Mouse (Mus musculus) forebrain, embryonic 12.5 days (tissue): ENCODE data around the gene Cped1. TPM values are rescaled to one million over a fixed set of nuclear protein-coding genes. Genes with fewer than 3 reads are reported as not detected.

Source experiments
- ATAC-seq: fragments of 200-750 bp; cut with Nextera tagmentation; 2 replicates; pipeline ENCODE4 v1.8.0; 2017; ENCODE audit warnings: moderate TSS enrichment; ENCODE audit not compliant: low FRiP score
- H3K27ac ChIP-seq: fragments of 300-500 bp; sonication (generic); 2 replicates; pipeline ENCODE4 v1.5.1; 2016; ENCODE audit warnings: mild to moderate bottlenecking
- H3K27me3 ChIP-seq: fragments of 300-500 bp; sonication (generic); 2 replicates; pipeline ENCODE4 v1.6.1; 2016; ENCODE audit warnings: mild to moderate bottlenecking
- H3K36me3 ChIP-seq: fragments of 300-500 bp; sonication (generic); replicated peaks from 2 replicates; pipeline ENCODE4 v1.6.1; 2016; ENCODE audit warnings: mild to moderate bottlenecking
- H3K4me1 ChIP-seq: fragments of 300-500 bp; sonication (generic); 2 replicates; pipeline ENCODE4 v1.6.1; 2016
- H3K4me2 ChIP-seq: fragments of 300-500 bp; sonication (generic); 2 replicates; pipeline ENCODE4 v1.6.1; 2016; ENCODE audit warnings: mild to moderate bottlenecking, moderate library complexity
- H3K4me3 ChIP-seq: fragments of 300-500 bp; sonication (generic); replicated peaks from 2 replicates; pipeline ENCODE4 v1.5.1; 2016; ENCODE audit warnings: mild to moderate bottlenecking
- H3K9ac ChIP-seq: fragments of 300-500 bp; sonication (generic); 2 replicates; pipeline ENCODE4 v1.6.1; 2016; ENCODE audit warnings: mild to moderate bottlenecking
- H3K9me3 ChIP-seq: fragments of 300-500 bp; sonication (generic); 2 replicates; pipeline ENCODE4 v1.6.1; 2016
- WGBS: fragments of 180-500 bp; shearing (Covaris S2); methylation state at CpG from one replicate; pipeline ENCODE4 v1.1.7; 2016; 5-methylcytosine and 5-hydroxymethylcytosine counted together
- polyA plus RNA-seq: library from polyadenylated mRNA; unstranded; fragments of >200 nt; fragmentation: Nextera tagmentation; extraction: Ambion mirVana; gene quantifications from 2 replicates; pipeline ENCODE4 v1.2.1, GENCODE M21; 2016

Cped1 gene
- polyA plus RNA-seq, 1 experiment from 2014 or later = 12.0 TPM

GRCm38 (mm10) chr6:22205751-22206121, 220.0 kb downstream of the Cped1 start:
- Histone ChIP-seq H3K4me2 (no peak overlapping the region), H3K4me3 (no peak overlapping the region), H3K9ac (no peak overlapping the region), H3K9me3 (no peaks in the 10 kb centered on the region), H3K4me1 (peaks cover 11% of the 10 kb centered on the region; the same call in 1 of the 2 replicates), H3K36me3 (no peaks in the 10 kb centered on the region), H3K27me3 (no peaks in the 10 kb centered on the region), H3K27ac (no peak overlapping the region)
- WGBS = 66% methylated on average over 7 of the region's 7 CpGs
- no peak; the same call in 1 of the 2 replicates for ATAC-seq

DNA sequence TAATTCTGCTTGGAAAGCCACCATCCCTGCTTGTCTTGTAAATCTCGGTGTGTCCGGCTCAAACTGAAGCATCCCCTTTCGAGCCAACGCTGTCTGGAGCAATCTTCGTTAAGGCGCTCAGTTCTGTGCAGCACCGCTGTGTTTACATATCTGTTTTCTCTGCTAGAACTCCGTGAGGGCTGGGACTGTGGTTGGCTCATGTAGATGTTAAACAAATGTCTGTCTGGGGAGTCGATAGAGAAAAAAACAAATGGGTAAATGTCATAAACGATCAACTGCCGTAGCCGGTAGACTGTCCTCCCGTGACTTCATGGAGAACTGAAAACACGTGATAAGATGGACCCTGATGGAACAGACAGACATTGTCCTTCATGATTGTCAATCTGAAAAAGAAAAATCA, 220.5 kb downstream of the Cped1 start:
- Histone ChIP-seq H3K4me2 (no peak overlapping the region), H3K4me1 (peaks cover 11% of the 10 kb centered on the region; the same call in 1 of the 2 replicates), H3K27me3 (no peaks in the 10 kb centered on the region), H3K4me3 (no peak overlapping the region), H3K36me3 (no peaks in the 10 kb centered on the region), H3K9me3 (no peaks in the 10 kb centered on the region), H3K27ac (no peak overlapping the region), H3K9ac (no peak overlapping the region)
- no peak for ATAC-seq
- WGBS = 84% methylated on average over 14 of the region's 14 CpGs

DNA sequence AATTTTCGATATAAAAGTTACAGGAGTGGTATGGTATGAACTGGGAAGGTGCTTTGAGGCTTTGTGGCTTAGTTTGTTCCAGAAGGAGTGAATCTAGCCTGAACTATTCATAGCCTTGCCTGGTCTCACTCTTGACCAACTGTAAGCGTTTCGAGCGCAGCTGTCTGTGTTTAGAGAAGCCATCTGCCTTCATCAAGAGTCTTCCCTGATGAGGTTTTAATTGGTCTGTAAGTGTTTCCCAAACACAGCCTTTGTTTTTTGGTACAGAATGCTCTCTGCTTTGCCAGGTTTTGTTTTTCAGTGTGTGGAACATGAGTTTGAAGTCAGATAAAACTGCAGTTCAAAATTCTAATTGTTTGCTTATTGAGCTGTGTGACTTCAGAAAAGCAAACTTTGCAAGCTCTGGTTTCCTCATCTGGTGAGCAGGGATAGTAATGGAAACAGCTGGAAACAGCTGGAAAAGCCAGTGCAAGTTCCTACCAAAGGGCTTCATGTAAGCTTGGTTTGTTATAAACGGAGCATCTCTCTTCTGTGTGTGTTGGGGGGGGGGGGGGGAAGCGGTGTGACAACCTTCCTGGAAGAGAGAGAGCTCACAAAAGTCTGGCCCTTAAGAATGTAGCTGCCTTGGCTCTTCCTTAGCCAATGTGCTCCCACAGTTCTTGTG, 221.0 kb downstream of the Cped1 start:
- peaks cover 11% of the 10 kb centered on the region; the same call in 1 of the 2 replicates for H3K4me1 ChIP-seq
- no peak overlapping the region for H3K4me3 ChIP-seq
- no peaks in the 10 kb centered on the region for H3K9me3 ChIP-seq
- no peaks in the 10 kb centered on the region for H3K36me3 ChIP-seq
- 73% methylated on average over 5 of the region's 6 CpGs for WGBS
- no peaks in the 10 kb centered on the region for H3K27me3 ChIP-seq
- H3K4me2 ChIP-seq = no peak overlapping the region
- no peak overlapping the region for H3K9ac ChIP-seq
- H3K27ac ChIP-seq = no peak overlapping the region
- ATAC-seq = no peak

DNA sequence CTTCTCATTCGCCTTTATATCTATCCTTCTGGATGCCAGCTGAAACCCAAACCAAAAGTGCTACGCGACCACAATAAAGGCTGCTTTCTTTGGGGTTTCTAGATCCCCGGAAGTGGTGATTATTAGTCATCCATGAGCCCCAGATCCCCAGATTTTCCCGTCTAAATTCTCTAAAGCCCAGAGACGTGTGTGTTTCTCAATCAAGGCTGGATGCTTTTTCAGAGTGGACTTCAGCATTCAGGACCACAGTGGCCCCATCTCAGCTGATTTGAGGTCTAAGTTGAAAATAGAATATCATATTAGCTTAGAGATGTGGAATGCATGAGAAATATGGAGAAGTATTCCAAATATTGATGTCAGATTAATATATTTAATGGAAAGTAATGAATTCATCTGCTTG, 226.4 kb downstream of the Cped1 start:
- no peak for ATAC-seq
- Histone ChIP-seq H3K9me3 (no peaks in the 10 kb centered on the region), H3K36me3 (no peaks in the 10 kb centered on the region), H3K4me1 (no peaks in the 10 kb centered on the region), H3K4me3 (no peak overlapping the region), H3K4me2 (no peak overlapping the region), H3K9ac (no peak overlapping the region), H3K27ac (no peak overlapping the region), H3K27me3 (no peaks in the 10 kb centered on the region)
- WGBS = 87% methylated on average over 6 of the region's 6 CpGs

- H3K9ac ChIP-seq = no peak overlapping the region
- H3K27ac ChIP-seq = no peak overlapping the region
- no peaks in the 10 kb centered on the region for H3K4me1 ChIP-seq
- no peaks in the 10 kb centered on the region for H3K9me3 ChIP-seq
- H3K27me3 ChIP-seq = no peaks in the 10 kb centered on the region
- whole genome bisulfite sequencing = 87% methylated on average over 5 of the region's 5 CpGs
- no peak overlapping the region for H3K4me2 ChIP-seq
- ATAC-seq = no peak
- H3K36me3 ChIP-seq = no peaks in the 10 kb centered on the region
- no peak overlapping the region for H3K4me3 ChIP-seq
Measured at GRCm38 (mm10) chr6:22213187-22213586, 227.5 kb downstream of the Cped1 start.

GRCm38 (mm10) chr6:22213813-22214212, 228.1 kb downstream of the Cped1 start:
- no peak for ATAC-seq
- no peaks in the 10 kb centered on the region for H3K4me1 ChIP-seq
- no peak overlapping the region for H3K4me2 ChIP-seq
- no peak overlapping the region for H3K9ac ChIP-seq
- WGBS = 79% methylated on average over 3 of the region's 3 CpGs
- H3K9me3 ChIP-seq = no peaks in the 10 kb centered on the region
- no peak overlapping the region for H3K27ac ChIP-seq
- H3K4me3 ChIP-seq = no peak overlapping the region
- H3K27me3 ChIP-seq = no peaks in the 10 kb centered on the region
- no peaks in the 10 kb centered on the region for H3K36me3 ChIP-seq

DNA sequence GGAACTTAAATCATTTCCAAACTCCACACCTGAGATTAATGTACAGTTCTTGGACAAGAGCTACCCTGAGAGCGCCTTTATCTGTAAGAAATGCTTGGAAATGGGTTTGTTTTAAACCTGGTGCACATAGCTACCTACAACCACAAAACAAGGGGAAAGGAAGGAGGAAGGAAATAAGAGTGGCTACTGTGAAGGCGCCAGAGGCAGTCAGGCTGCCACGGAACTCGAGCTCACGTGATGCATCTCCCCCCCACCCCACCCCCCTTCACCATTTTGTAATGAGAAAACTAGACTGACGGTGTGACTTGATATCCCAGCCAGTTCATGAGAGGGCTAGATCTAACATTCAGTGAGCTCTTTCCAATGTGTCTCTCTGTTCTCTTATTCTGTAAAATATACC, 228.9 kb downstream of the Cped1 start:
- H3K36me3 ChIP-seq = no peaks in the 10 kb centered on the region
- H3K4me3 ChIP-seq = no peak overlapping the region
- H3K9me3 ChIP-seq = no peaks in the 10 kb centered on the region
- H3K4me1 ChIP-seq = no peaks in the 10 kb centered on the region
- H3K27ac ChIP-seq = no peak overlapping the region
- no peak for ATAC-seq
- no peaks in the 10 kb centered on the region for H3K27me3 ChIP-seq
- WGBS = 92% methylated on average over 6 of the region's 6 CpGs
- H3K9ac ChIP-seq = no peak overlapping the region
- H3K4me2 ChIP-seq = no peak overlapping the region

- ATAC-seq = no peak
- Histone ChIP-seq H3K36me3 (no peaks in the 10 kb centered on the region), H3K27me3 (no peaks in the 10 kb centered on the region), H3K9me3 (no peaks in the 10 kb centered on the region), H3K4me2 (no peak overlapping the region), H3K4me1 (no peaks in the 10 kb centered on the region), H3K4me3 (no peak overlapping the region), H3K27ac (no peak overlapping the region), H3K9ac (no peak overlapping the region)
- 87% methylated on average over 14 of the region's 14 CpGs for whole genome bisulfite sequencing
Measured at GRCm38 (mm10) chr6:22216276-22216973, 230.7 kb downstream of the Cped1 start.

DNA sequence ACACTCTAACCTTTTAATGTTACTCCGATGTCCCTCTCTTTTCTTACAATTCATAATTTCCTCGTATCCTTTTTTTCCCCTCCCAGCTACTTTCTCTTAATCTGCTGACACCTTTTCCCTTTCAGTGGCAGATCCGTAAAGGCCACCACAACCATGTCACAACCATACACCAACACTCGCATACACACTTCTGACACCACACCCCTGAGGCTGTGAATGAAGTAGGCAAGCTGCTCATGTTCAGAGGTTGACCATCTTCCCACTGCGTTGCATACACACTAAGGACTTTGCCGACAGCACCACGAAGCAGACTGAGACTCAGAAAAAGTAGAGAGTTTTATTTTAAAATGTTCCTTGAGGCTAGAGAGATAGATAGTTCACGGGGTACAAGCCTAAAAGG, 235.4 kb downstream of the Cped1 start:
- no peak for ATAC-seq
- H3K27me3 ChIP-seq = no peaks in the 10 kb centered on the region
- H3K27ac ChIP-seq = no peak overlapping the region
- no peak overlapping the region for H3K9ac ChIP-seq
- no peaks in the 10 kb centered on the region for H3K4me1 ChIP-seq
- H3K4me2 ChIP-seq = no peak overlapping the region
- H3K4me3 ChIP-seq = no peak overlapping the region
- 93% methylated on average over 8 of the region's 8 CpGs for WGBS
- H3K9me3 ChIP-seq = no peaks in the 10 kb centered on the region
- H3K36me3 ChIP-seq = no peaks in the 10 kb centered on the region

- Histone ChIP-seq H3K4me1 (no peaks in the 10 kb centered on the region), H3K4me3 (no peak overlapping the region), H3K36me3 (no peaks in the 10 kb centered on the region), H3K27me3 (no peaks in the 10 kb centered on the region), H3K9ac (no peak overlapping the region), H3K9me3 (no peaks in the 10 kb centered on the region), H3K4me2 (no peak overlapping the region), H3K27ac (no peak overlapping the region)
- 90% methylated on average over 4 of the region's 4 CpGs for WGBS
- no peak for ATAC-seq
Measured at GRCm38 (mm10) chr6:22222087-22222486, 236.4 kb downstream of the Cped1 start.

DNA sequence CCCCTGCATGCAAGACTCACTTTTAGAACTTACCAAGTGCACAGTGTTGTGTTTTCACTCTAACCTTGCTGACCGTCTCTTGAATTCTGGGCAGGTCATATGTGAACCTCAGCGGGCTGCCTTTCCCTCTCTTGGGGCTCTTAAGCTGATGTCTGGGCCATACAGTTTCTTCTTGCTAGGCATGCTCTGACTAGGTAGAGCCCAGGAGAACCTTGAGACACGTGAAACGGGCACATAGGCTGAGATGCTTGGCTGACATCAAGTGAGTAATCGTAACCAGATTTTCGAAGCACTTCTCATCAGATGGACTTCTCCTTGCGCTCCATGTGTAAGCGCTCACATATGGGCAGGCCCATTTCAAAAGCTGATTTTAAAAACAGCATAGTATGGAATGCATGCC, 237.2 kb downstream of the Cped1 start:
- no peak overlapping the region for H3K9ac ChIP-seq
- H3K4me3 ChIP-seq = no peak overlapping the region
- no peaks in the 10 kb centered on the region for H3K36me3 ChIP-seq
- no peak overlapping the region for H3K4me2 ChIP-seq
- no peaks in the 10 kb centered on the region for H3K4me1 ChIP-seq
- no peaks in the 10 kb centered on the region for H3K9me3 ChIP-seq
- WGBS = 93% methylated on average over 8 of the region's 8 CpGs
- no peak for ATAC-seq
- H3K27ac ChIP-seq = no peak overlapping the region
- no peaks in the 10 kb centered on the region for H3K27me3 ChIP-seq

GRCm38 (mm10) chr6:22224351-22224750, 238.6 kb downstream of the Cped1 start:
- H3K36me3 ChIP-seq = no peaks in the 10 kb centered on the region
- WGBS = 92% methylated on average over 4 of the region's 4 CpGs
- H3K4me2 ChIP-seq = no peak overlapping the region
- no peak overlapping the region for H3K4me3 ChIP-seq
- ATAC-seq = no peak
- no peaks in the 10 kb centered on the region for H3K4me1 ChIP-seq
- no peak overlapping the region for H3K27ac ChIP-seq
- no peaks in the 10 kb centered on the region for H3K9me3 ChIP-seq
- H3K27me3 ChIP-seq = no peaks in the 10 kb centered on the region
- H3K9ac ChIP-seq = no peak overlapping the region

GRCm38 (mm10) chr6:22231244-22231643, 245.5 kb downstream of the Cped1 start:
- no peak for ATAC-seq

More at GRCm38 (mm10) chr6:22231244-22231643, 245.5 kb downstream of the Cped1 start:
- H3K4me3 ChIP-seq = no peak overlapping the region
- 88% methylated on average over 3 of the region's 3 CpGs for WGBS
- no peak overlapping the region for H3K27ac ChIP-seq
- H3K9me3 ChIP-seq = no peaks in the 10 kb centered on the region
- H3K9ac ChIP-seq = no peak overlapping the region
- H3K4me2 ChIP-seq = no peak overlapping the region
- no peaks in the 10 kb centered on the region for H3K27me3 ChIP-seq
- no peaks in the 10 kb centered on the region for H3K36me3 ChIP-seq
- no peaks in the 10 kb centered on the region for H3K4me1 ChIP-seq
